Mouse (Mus musculus) kidney, embryonic 16.5 days (tissue): ENCODE results near the gene Olfr424. TPM values are rescaled to one million over a fixed set of nuclear protein-coding genes. Genes with fewer than 3 reads are reported as not detected.

ENCODE experiments used
- ATAC-seq: fragments of 200-750 bp; cut with Nextera tagmentation; 2 replicates; pipeline ENCODE4 v1.8.0; 2017; ENCODE audit warnings: moderate TSS enrichment; ENCODE audit not compliant: low FRiP score, low TSS enrichment
- H3K27ac ChIP-seq: fragments of 300-500 bp; sonication (generic); 2 replicates; pipeline ENCODE4 v1.5.1; 2014; ENCODE audit warnings: low read length
- H3K27me3 ChIP-seq: fragments of 300-500 bp; sonication (generic); 2 replicates; pipeline ENCODE4 v1.6.1; 2014; ENCODE audit warnings: low read length, control low read depth, mixed read lengths; ENCODE audit not compliant: insufficient read depth
- H3K36me3 ChIP-seq: fragments of 300-500 bp; sonication (generic); 2 replicates; pipeline ENCODE4 v1.6.1; 2014; ENCODE audit warnings: low read length, control low read depth, mixed read lengths; ENCODE audit not compliant: insufficient read depth
- H3K4me1 ChIP-seq: fragments of 300-500 bp; sonication (generic); 2 replicates; pipeline ENCODE4 v1.6.1; 2014; ENCODE audit warnings: low read length, control low read depth, mixed read lengths; ENCODE audit not compliant: insufficient read depth
- H3K4me2 ChIP-seq: fragments of 300-500 bp; sonication (generic); replicated peaks from 2 replicates; pipeline ENCODE4 v1.6.1; 2014; ENCODE audit warnings: low read depth, low read length
- H3K4me3 ChIP-seq: fragments of 300-500 bp; sonication (generic); 2 replicates; pipeline ENCODE4 v1.5.1; 2014; ENCODE audit warnings: mild to moderate bottlenecking, low read length
- H3K9ac ChIP-seq: fragments of 300-500 bp; sonication (generic); replicated peaks from 2 replicates; pipeline ENCODE4 v1.6.1; 2014; ENCODE audit warnings: low read length
- H3K9me3 ChIP-seq: fragments of 300-500 bp; sonication (generic); 2 replicates; pipeline ENCODE4 v1.6.1; 2016; ENCODE audit warnings: low read length, control low read depth
- WGBS: fragments of 180-500 bp; shearing (Covaris S2); extraction: QIAGEN DNeasy Blood & Tissue Kit; methylation state at CpG from one replicate; pipeline ENCODE4 v1.1.7; 2014; 5-methylcytosine and 5-hydroxymethylcytosine counted together
- polyA plus RNA-seq: library from polyadenylated mRNA; unstranded; fragments of >200 nt; fragmentation: Nextera tagmentation; extraction: Ambion mirVana; gene quantifications from 2 replicates; pipeline ENCODE4 v1.2.1, GENCODE M21; 2015

The Olfr424 gene
- polyA plus RNA-seq: not detected in 2 replicates

GRCm38 (mm10) chr1:174131217-174131616 lies at the start of gene Olfr424:
Olfr424 (plus strand) TSS chr1:174131517.
- WGBS: 84% methylated on average over 3 of the region's 3 CpGs
- Histone ChIP-seq H3K27me3 (no peaks in the 10 kb centered on the region), H3K9me3 (no peaks in the 10 kb centered on the region), H3K27ac (no peak within 1 kb of the TSS), H3K4me1 (no peaks in the 10 kb centered on the region), H3K9ac (no peak within 1 kb of the TSS), H3K36me3 (no peaks in the 10 kb centered on the region), H3K4me2 (no peak within 1 kb of the TSS), H3K4me3 (no peak within 1 kb of the TSS)
- ATAC-seq: no peak

- Histone ChIP-seq H3K9me3 (no peaks in the 10 kb centered on the region), H3K36me3 (no peaks in the 10 kb centered on the region), H3K9ac (no peak within 1 kb of the TSS), H3K4me3 (no peak within 1 kb of the TSS), H3K27me3 (no peaks in the 10 kb centered on the region), H3K27ac (no peak within 1 kb of the TSS), H3K4me2 (no peak within 1 kb of the TSS), H3K4me1 (no peaks in the 10 kb centered on the region)
- no peak for ATAC-seq
- WGBS: 86% methylated on average over 2 of the region's 2 CpGs
Observed at GRCm38 (mm10) chr1:174084031-174084430, 47.3 kb upstream of the Olfr424 start, which contains the start of gene Olfr429. Olfr429 (plus strand) TSS chr1:174084331.

- no peak for ATAC-seq
Observed at GRCm38 (mm10) chr1:174096591-174096990, 34.7 kb upstream of the Olfr424 start, which contains the start of gene Olfr427. Olfr427 (plus strand) TSS chr1:174096891.

DNA sequence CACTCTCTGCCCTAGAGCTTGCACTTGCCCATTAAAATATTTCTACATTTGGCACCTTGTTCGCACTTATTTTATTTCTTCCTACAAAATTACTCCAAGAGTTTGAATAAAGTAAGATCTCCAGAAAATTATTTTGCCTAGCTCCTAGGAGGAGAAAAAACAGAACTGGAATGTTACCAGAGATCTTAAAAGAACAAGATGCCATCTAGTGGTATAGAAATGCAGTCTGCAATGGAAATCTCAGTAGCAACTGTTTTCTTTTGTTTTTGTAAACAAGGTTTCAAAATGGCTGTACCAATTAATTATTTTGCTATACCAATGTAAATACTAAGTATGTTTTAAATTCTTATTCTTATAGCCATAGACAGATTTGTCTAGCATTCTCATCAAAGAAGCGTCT lies 27.6 kb upstream of the Olfr424 start:
- no peak for ATAC-seq
- WGBS: 55% methylated on average over 2 of the region's 2 CpGs
- no peak overlapping the region for H3K27ac ChIP-seq
- H3K36me3 ChIP-seq: no peaks in the 10 kb centered on the region
- H3K4me2 ChIP-seq: no peak overlapping the region
- H3K4me1 ChIP-seq: no peaks in the 10 kb centered on the region
- no peaks in the 10 kb centered on the region for H3K9me3 ChIP-seq
- H3K4me3 ChIP-seq: no peak overlapping the region
- H3K9ac ChIP-seq: no peak overlapping the region
- H3K27me3 ChIP-seq: no peaks in the 10 kb centered on the region

More at GRCm38 (mm10) chr1:174096591-174096990, 34.7 kb upstream of the Olfr424 start, which contains the start of gene Olfr427:
- H3K9me3 ChIP-seq: no peaks in the 10 kb centered on the region
- H3K4me1 ChIP-seq: no peaks in the 10 kb centered on the region
- no peaks in the 10 kb centered on the region for H3K36me3 ChIP-seq
- no peak within 1 kb of the TSS for H3K4me3 ChIP-seq
- no peak within 1 kb of the TSS for H3K9ac ChIP-seq
- H3K4me2 ChIP-seq: no peak within 1 kb of the TSS
- H3K27me3 ChIP-seq: no peaks in the 10 kb centered on the region
- no peak within 1 kb of the TSS for H3K27ac ChIP-seq
- 90% methylated on average over 1 of the region's 1 CpGs for WGBS

DNA sequence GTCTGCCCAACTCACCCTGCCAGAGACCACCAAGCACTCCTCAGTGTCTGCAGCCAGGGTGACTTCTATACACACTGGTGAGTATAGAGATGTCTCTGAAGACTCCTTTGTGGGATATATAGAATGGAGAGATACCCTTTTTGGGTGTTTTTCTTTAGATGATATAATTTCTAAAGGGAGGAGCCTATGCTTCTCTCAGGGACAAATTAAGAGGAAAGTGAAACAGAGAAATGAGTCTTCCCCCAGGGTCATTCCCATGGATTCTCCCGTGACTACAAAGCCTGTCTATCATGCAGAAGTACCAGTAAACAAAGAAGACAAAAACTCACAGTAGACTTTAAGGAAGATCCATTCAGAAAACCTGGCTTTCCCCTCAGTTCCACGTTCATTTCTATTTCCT lies 10.3 kb upstream of the Olfr424 start, which contains the start of gene Olfr231:
Gene Olfr231 (minus strand): TSS at position 101 of the 400 bp plus-strand sequence.
- Histone ChIP-seq H3K4me3 (no peak within 1 kb of the TSS), H3K4me1 (no peaks in the 10 kb centered on the region), H3K36me3 (no peaks in the 10 kb centered on the region), H3K4me2 (no peak within 1 kb of the TSS), H3K27ac (no peak within 1 kb of the TSS), H3K9me3 (no peaks in the 10 kb centered on the region), H3K27me3 (no peaks in the 10 kb centered on the region), H3K9ac (no peak within 1 kb of the TSS)
- WGBS: 73% methylated on average over 2 of the region's 2 CpGs
- no peak for ATAC-seq

- H3K9ac ChIP-seq: no peak overlapping the region
- 77% methylated on average over 3 of the region's 3 CpGs for WGBS
Observed at GRCm38 (mm10) chr1:174131999-174132398, 682 bp downstream of the Olfr424 start.

DNA sequence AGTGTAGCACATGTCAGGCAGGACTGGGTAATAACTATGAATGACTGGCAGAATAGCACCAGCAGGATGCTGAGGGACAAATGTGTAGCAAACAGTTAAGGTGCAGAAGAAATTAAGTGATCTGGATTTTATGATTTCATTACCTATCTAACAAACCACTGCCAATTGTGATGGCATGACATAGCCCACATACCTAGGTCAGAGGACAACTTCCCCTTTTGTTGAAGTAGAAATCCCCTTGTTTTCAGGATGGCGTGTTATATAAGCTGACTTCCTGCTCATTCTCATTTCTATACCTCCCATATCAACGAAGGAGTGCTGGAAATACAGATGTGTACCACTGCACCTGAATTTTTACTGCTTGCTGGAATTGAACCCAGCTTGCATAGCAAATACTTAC lies 10.1 kb downstream of the Olfr424 start:
- no peaks in the 10 kb centered on the region for H3K4me1 ChIP-seq
- no peak overlapping the region for H3K4me2 ChIP-seq
- WGBS: 67% methylated on average over 2 of the region's 2 CpGs
- no peaks in the 10 kb centered on the region for H3K27me3 ChIP-seq
- no peaks in the 10 kb centered on the region for H3K36me3 ChIP-seq
- no peak overlapping the region for H3K9ac ChIP-seq
- no peak overlapping the region for H3K4me3 ChIP-seq
- no peaks in the 10 kb centered on the region for H3K9me3 ChIP-seq
- ATAC-seq: no peak
- H3K27ac ChIP-seq: no peak overlapping the region

More at GRCm38 (mm10) chr1:174131999-174132398, 682 bp downstream of the Olfr424 start:
- Histone ChIP-seq H3K36me3 (no peaks in the 10 kb centered on the region), H3K27me3 (no peaks in the 10 kb centered on the region), H3K27ac (no peak overlapping the region), H3K4me2 (no peak overlapping the region), H3K9me3 (no peaks in the 10 kb centered on the region), H3K4me3 (no peak overlapping the region), H3K4me1 (no peaks in the 10 kb centered on the region)
- ATAC-seq: no peak

GRCm38 (mm10) chr1:174146696-174147095 lies 15.4 kb downstream of the Olfr424 start:
- H3K9me3 ChIP-seq: no peaks in the 10 kb centered on the region
- H3K27ac ChIP-seq: no peak overlapping the region
- no peak overlapping the region for H3K4me2 ChIP-seq
- WGBS: 94% methylated on average over 1 of the region's 1 CpGs
- ATAC-seq: no peak
- H3K4me1 ChIP-seq: no peaks in the 10 kb centered on the region
- H3K27me3 ChIP-seq: no peaks in the 10 kb centered on the region
- no peaks in the 10 kb centered on the region for H3K36me3 ChIP-seq
- H3K9ac ChIP-seq: no peak overlapping the region
- H3K4me3 ChIP-seq: no peak overlapping the region

DNA sequence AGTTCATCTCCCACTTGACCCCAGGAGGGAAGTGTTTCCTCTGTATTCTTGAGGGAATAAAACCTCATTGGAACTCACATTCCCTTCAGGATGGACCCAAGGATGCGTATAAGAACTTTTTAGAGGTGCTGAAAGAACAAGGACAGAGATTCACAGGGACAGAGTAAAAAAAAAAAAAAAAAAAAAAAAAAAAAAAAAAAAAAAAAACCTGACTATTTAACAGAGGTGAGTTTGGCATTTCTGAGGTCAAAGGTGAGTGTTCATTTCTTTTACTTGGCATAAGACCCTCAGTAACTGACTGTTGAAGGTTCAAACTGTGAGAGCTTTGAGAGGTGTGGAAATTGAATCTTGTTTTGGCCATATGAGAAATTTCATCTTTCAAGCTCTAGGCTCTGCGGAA lies 18.0 kb downstream of the Olfr424 start:
- Histone ChIP-seq H3K27ac (no peak overlapping the region), H3K4me2 (no peak overlapping the region), H3K27me3 (no peaks in the 10 kb centered on the region), H3K9me3 (no peaks in the 10 kb centered on the region), H3K36me3 (no peaks in the 10 kb centered on the region), H3K4me3 (no peak overlapping the region), H3K4me1 (no peaks in the 10 kb centered on the region), H3K9ac (no peak overlapping the region)
- 93% methylated on average over 2 of the region's 2 CpGs for WGBS
- ATAC-seq: no peak

DNA sequence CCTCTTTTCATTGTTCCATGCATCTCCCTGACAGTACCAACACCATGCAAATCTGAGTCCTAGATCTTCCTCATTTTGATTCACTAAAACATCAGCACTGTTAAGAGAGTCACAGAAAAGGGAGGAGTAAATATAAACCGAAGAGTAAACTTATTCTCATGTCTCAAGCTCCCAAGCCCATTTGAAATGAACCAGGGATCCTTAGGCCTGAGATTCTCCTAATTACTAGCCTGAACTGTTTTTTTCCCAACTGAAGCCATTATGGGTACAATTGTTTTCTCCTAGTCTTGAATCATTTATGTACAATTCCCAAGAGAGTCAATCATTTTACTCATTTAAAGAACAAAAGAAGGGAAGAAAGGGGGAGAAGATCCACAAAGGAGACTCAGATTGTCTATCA lies 24.0 kb downstream of the Olfr424 start, which contains the start of gene Olfr420:
Gene Olfr420 (plus strand): TSS at position 301 of the 400 bp plus-strand sequence.
- Histone ChIP-seq H3K4me2 (no peak within 1 kb of the TSS), H3K4me1 (no peaks in the 10 kb centered on the region), H3K36me3 (no peaks in the 10 kb centered on the region), H3K27ac (no peak within 1 kb of the TSS), H3K9ac (no peak within 1 kb of the TSS), H3K4me3 (no peak within 1 kb of the TSS), H3K9me3 (no peaks in the 10 kb centered on the region), H3K27me3 (no peaks in the 10 kb centered on the region)
- 77% methylated on average over 1 of the region's 1 CpGs for WGBS
- ATAC-seq: no peak
